In genomic region chr1:156041451-156042241, GRCm38 (mm10) we compare ENCODE assay signal across 7 mouse cellular contexts. TPM values are rescaled to one million over a fixed set of nuclear protein-coding genes. Genes with fewer than 3 reads are reported as not detected.
DNase-seq lines count a peak whose midpoint lies in the region; ATAC-seq and TF ChIP-seq lines count a peak whose summit lies in the region.

No protein-coding gene starts in this region.

- no peak overlapping the region for H3K9ac ChIP-seq in neural tube, embryonic 11.5 days (ENCODE audit: low read length)
- H3K9ac ChIP-seq in limb, embryonic 15.5 days, result no peak overlapping the region

- ATAC-seq in neural tube, embryonic 11.5 days (ENCODE audit: insufficient read depth, low FRiP score, low TSS enrichment), result no peak
- ATAC-seq in limb, embryonic 15.5 days (ENCODE audit: insufficient number of reproducible peaks, low FRiP score, low TSS enrichment, low read depth), result no peak

- no peak overlapping the region for H3K27ac ChIP-seq in neural tube, embryonic 11.5 days (ENCODE audit: low read depth, low read length)
- H3K27ac ChIP-seq in embryonic fibroblast, embryonic 13.5 days (ENCODE audit: insufficient read depth, low read length), result no peak overlapping the region
- no peak overlapping the region for H3K27ac ChIP-seq in limb, embryonic 15.5 days

- no peaks in the 10 kb centered on the region for H3K36me3 ChIP-seq in neural tube, embryonic 11.5 days (ENCODE audit: control insufficient read depth, insufficient read depth, low read length)
- H3K36me3 ChIP-seq in limb, embryonic 15.5 days, result peaks cover 21% of the 10 kb centered on the region

- H3K27me3 ChIP-seq in neural tube, embryonic 11.5 days (ENCODE audit: control insufficient read depth, insufficient read depth, low read length), result no peaks in the 10 kb centered on the region
- no peaks in the 10 kb centered on the region for H3K27me3 ChIP-seq in limb, embryonic 15.5 days

- H3K4me3 ChIP-seq in neural tube, embryonic 11.5 days (ENCODE audit: low read depth, low read length), result peak overlapping the region; percentile 26
- peak overlapping the region; percentile 91 for H3K4me3 ChIP-seq in embryonic fibroblast, embryonic 13.5 days (ENCODE audit: insufficient read depth, low read length)
- peak overlapping the region; percentile 58 for H3K4me3 ChIP-seq in limb, embryonic 15.5 days

- 48% methylated on average over 7 of the region's 7 CpGs for WGBS in neural tube, embryonic 11.5 days
- WGBS in limb, embryonic 15.5 days, result 34% methylated on average over 7 of the region's 7 CpGs

- no peak for DNase-seq in neural tube, embryonic 11.5 days (ENCODE audit: low spot score)
- no peak for DNase-seq in neural tube, embryonic 10.5 days (ENCODE audit: extremely low spot score, low spot score)
- no peak for DNase-seq in yolk sac, embryonic 10.5 days (ENCODE audit: low spot score)
- no peak for DNase-seq in thymus, postnatal 25 days
- no peak for DNase-seq in MN1 (ENCODE audit: low spot score)

- no peak for TF ChIP-seq POLR2A in embryonic fibroblast, embryonic 13.5 days (IDR thresholded peaks at IDR 0.05; ENCODE audit: low read depth, low read length)

- no peaks in the 10 kb centered on the region for H3K9me3 ChIP-seq in neural tube, embryonic 11.5 days (ENCODE audit: control insufficient read depth, low read length)
- H3K9me3 ChIP-seq in limb, embryonic 15.5 days, result no peaks in the 10 kb centered on the region

- peak overlapping the region; percentile 52 for H3K4me2 ChIP-seq in neural tube, embryonic 11.5 days (ENCODE audit: low read depth)
- peak overlapping the region; percentile 65 for H3K4me2 ChIP-seq in limb, embryonic 15.5 days

- peaks cover 5% of the 10 kb centered on the region; the same call in 1 of the 2 replicates for H3K4me1 ChIP-seq in neural tube, embryonic 11.5 days (ENCODE audit: control insufficient read depth, insufficient read depth, low read length)
- peaks cover 2% of the 10 kb centered on the region; the same call in 1 of the 2 replicates for H3K4me1 ChIP-seq in embryonic fibroblast, embryonic 13.5 days (ENCODE audit: control insufficient read depth, insufficient read depth, low read length)
- peaks cover 15% of the 10 kb centered on the region for H3K4me1 ChIP-seq in limb, embryonic 15.5 days

- no peak for TF ChIP-seq CTCF in embryonic fibroblast, embryonic 13.5 days (IDR thresholded peaks at IDR 0.05; ENCODE audit: borderline replicate concordance, insufficient read depth, low read length)

RNA-seq across cellular contexts. Expression of gene Tor1aip1, which starts 5.4 kb away (rescaled TPM):
- 32.6 and 40.6 TPM in 2 replicates for polyA plus RNA-seq in neural tube, embryonic 11.5 days (2014; fragmentation: Nextera tagmentation; extraction: Ambion mirVana)
- polyA plus RNA-seq in embryonic fibroblast, embryonic 13.5 days (2011; ENCODE audit: insufficient read length, low read depth, missing spikeins), result 71.4 and 77.9 TPM in 2 replicates
- 47.7 and 52.3 TPM in 2 replicates for polyA plus RNA-seq in limb, embryonic 15.5 days (2015; fragmentation: Nextera tagmentation; extraction: Ambion mirVana)

RNA-seq across cellular contexts. Expression of gene Tor1aip2, which starts 6.4 kb away (rescaled TPM):
- polyA plus RNA-seq in neural tube, embryonic 11.5 days (2014; fragmentation: Nextera tagmentation; extraction: Ambion mirVana), result 116 and 125 TPM in 2 replicates
- polyA plus RNA-seq in embryonic fibroblast, embryonic 13.5 days (2011; ENCODE audit: insufficient read length, low read depth, missing spikeins), result 161 and 181 TPM in 2 replicates
- polyA plus RNA-seq in limb, embryonic 15.5 days (2015; fragmentation: Nextera tagmentation; extraction: Ambion mirVana), result 116 and 119 TPM in 2 replicates

Comparison
In these comparisons a context has a peak if more than half of its experiments do, and no peak if none do; other contexts are left out.
1. H3K4me3 ChIP-seq: peak in every context shown above with its lines; median percentile 91 in embryonic fibroblast, embryonic 13.5 days; 58 in limb, embryonic 15.5 days; 26 in neural tube, embryonic 11.5 days.